Mouse (Mus musculus) bone marrow, adult 2 months (tissue): Measurements from ENCODE around the gene Npr3.

ENCODE experiments used
- CTCF ChIP-seq: fragments of 200-500 bp; IDR thresholded peaks from 2 replicates; pipeline ENCODE4 v1.5.1; 2011; ENCODE audit warnings: low read length, control low read depth; ENCODE audit not compliant: control insufficient read depth, insufficient read depth
- POLR2A ChIP-seq: fragments of 200-500 bp; IDR thresholded peaks from 2 replicates; pipeline ENCODE4 v1.6.1; 2011; ENCODE audit warnings: low read depth, mild to moderate bottlenecking, control low read depth, low read length, borderline replicate concordance; ENCODE audit not compliant: control insufficient read depth

GRCm38 (mm10) chr15:11897162-11897561 lies 9.9 kb downstream of the Npr3 start:
- no peak for TF ChIP-seq CTCF
- TF ChIP-seq POLR2A, result no peak
